Mouse (Mus musculus): ENCODE measurements around the gene Kcnj11. TPM values are rescaled to one million over a fixed set of nuclear protein-coding genes. Genes with fewer than 3 reads are reported as not detected.

The Kcnj11 gene
- polyA plus RNA-seq (2012; ENCODE audit: insufficient read depth, low replicate concordance), result 1.1 TPM in 1 of 2 replicates, not detected in the other

- TF ChIP-seq FLI1 (IDR thresholded peaks at IDR 0.05; ENCODE audit: low read length) (no peak), GATA1 (IDR thresholded peaks at IDR 0.05; ENCODE audit: borderline replicate concordance, low read length) (no peak)
- Histone ChIP-seq H3K36me3 (replicated peaks; ENCODE audit: low read length) (no peaks in the 10 kb centered on the region), H3K9me3 (peaks cover 23% of the 10 kb centered on the region), H3K4me3 (replicated peaks) (peak within 1 kb of the TSS; percentile 90), H3K27me3 (replicated peaks) (peaks cover 92% of the 10 kb centered on the region), H3K4me1 (peaks cover 25% of the 10 kb centered on the region)
Measured at GRCm38 (mm10) chr7:46100563-46100962, at the start of gene Kcnj11. Gene Kcnj11, minus strand, starts transcription at chr7:46100764.

GRCm38 (mm10) chr7:46147417-46147816 lies 46.9 kb upstream of the Kcnj11 start:
- TF ChIP-seq FLI1 (IDR thresholded peaks at IDR 0.05; ENCODE audit: low read length) (no peak), GATA1 (IDR thresholded peaks at IDR 0.05; ENCODE audit: borderline replicate concordance, low read length) (no peak)
- Histone ChIP-seq H3K4me3 (replicated peaks) (no peak overlapping the region), H3K27me3 (replicated peaks) (peaks cover 30% of the 10 kb centered on the region), H3K4me1 (no peaks in the 10 kb centered on the region), H3K9me3 (peaks cover 3% of the 10 kb centered on the region; the same call in 1 of the 2 replicates), H3K36me3 (replicated peaks; ENCODE audit: low read length) (no peaks in the 10 kb centered on the region)

GRCm38 (mm10) chr7:46146675-46147308 lies 46.2 kb upstream of the Kcnj11 start:
- Histone ChIP-seq H3K27me3 (replicated peaks) (peaks cover 30% of the 10 kb centered on the region), H3K4me1 (no peaks in the 10 kb centered on the region)
- TF ChIP-seq GATA1 (IDR thresholded peaks at IDR 0.05; ENCODE audit: borderline replicate concordance, low read length), result no peak
- TF ChIP-seq FLI1 (IDR thresholded peaks at IDR 0.05; ENCODE audit: low read length), result no peak

GRCm38 (mm10) chr7:46144061-46144460 lies 43.5 kb upstream of the Kcnj11 start:
- Histone ChIP-seq H3K9me3 (peaks cover 3% of the 10 kb centered on the region; the same call in 1 of the 2 replicates), H3K4me1 (no peaks in the 10 kb centered on the region), H3K27me3 (replicated peaks) (peaks cover 39% of the 10 kb centered on the region), H3K4me3 (replicated peaks) (no peak overlapping the region), H3K36me3 (replicated peaks; ENCODE audit: low read length) (no peaks in the 10 kb centered on the region)
- TF ChIP-seq GATA1 (IDR thresholded peaks at IDR 0.05; ENCODE audit: borderline replicate concordance, low read length), result no peak
- no peak for TF ChIP-seq FLI1 (IDR thresholded peaks at IDR 0.05; ENCODE audit: low read length)

More at GRCm38 (mm10) chr7:46146675-46147308, 46.2 kb upstream of the Kcnj11 start:
- no peaks in the 10 kb centered on the region for H3K36me3 ChIP-seq (replicated peaks; ENCODE audit: low read length)
- H3K4me3 ChIP-seq (replicated peaks), result no peak overlapping the region
- peaks cover 3% of the 10 kb centered on the region; the same call in 1 of the 2 replicates for H3K9me3 ChIP-seq

GRCm38 (mm10) chr7:46138329-46138930 lies 37.9 kb upstream of the Kcnj11 start:
- H3K27me3 ChIP-seq (replicated peaks), result peaks cover 68% of the 10 kb centered on the region
- peaks cover 3% of the 10 kb centered on the region; the same call in 1 of the 2 replicates for H3K9me3 ChIP-seq
- H3K36me3 ChIP-seq (replicated peaks; ENCODE audit: low read length), result no peaks in the 10 kb centered on the region
- no peak for TF ChIP-seq FLI1 (IDR thresholded peaks at IDR 0.05; ENCODE audit: low read length)
- no peak for TF ChIP-seq GATA1 (IDR thresholded peaks at IDR 0.05; ENCODE audit: borderline replicate concordance, low read length)
- no peak overlapping the region for H3K4me3 ChIP-seq (replicated peaks)
- H3K4me1 ChIP-seq, result peaks cover 6% of the 10 kb centered on the region; the same call in 1 of the 2 replicates

GRCm38 (mm10) chr7:46133858-46134257 lies 33.3 kb upstream of the Kcnj11 start:
- no peak overlapping the region for H3K4me3 ChIP-seq (replicated peaks)
- no peaks in the 10 kb centered on the region for H3K9me3 ChIP-seq
- H3K4me1 ChIP-seq, result peaks cover 6% of the 10 kb centered on the region; the same call in 1 of the 2 replicates
- H3K36me3 ChIP-seq (replicated peaks; ENCODE audit: low read length), result no peaks in the 10 kb centered on the region
- TF ChIP-seq GATA1 (IDR thresholded peaks at IDR 0.05; ENCODE audit: borderline replicate concordance, low read length) (no peak), FLI1 (IDR thresholded peaks at IDR 0.05; ENCODE audit: low read length) (no peak)
- H3K27me3 ChIP-seq (replicated peaks), result peaks cover 68% of the 10 kb centered on the region

GRCm38 (mm10) chr7:46132229-46132628 lies 31.7 kb upstream of the Kcnj11 start:
- H3K36me3 ChIP-seq (replicated peaks; ENCODE audit: low read length), result no peaks in the 10 kb centered on the region
- peaks cover 72% of the 10 kb centered on the region for H3K27me3 ChIP-seq (replicated peaks)
- no peak overlapping the region for H3K4me3 ChIP-seq (replicated peaks)
- H3K4me1 ChIP-seq, result peaks cover 6% of the 10 kb centered on the region; the same call in 1 of the 2 replicates
- TF ChIP-seq FLI1 (IDR thresholded peaks at IDR 0.05; ENCODE audit: low read length), result no peak
- no peak for TF ChIP-seq GATA1 (IDR thresholded peaks at IDR 0.05; ENCODE audit: borderline replicate concordance, low read length)
- H3K9me3 ChIP-seq, result no peaks in the 10 kb centered on the region

GRCm38 (mm10) chr7:46131806-46132205 lies 31.2 kb upstream of the Kcnj11 start:
- Histone ChIP-seq H3K4me3 (replicated peaks) (no peak overlapping the region), H3K36me3 (replicated peaks; ENCODE audit: low read length) (no peaks in the 10 kb centered on the region), H3K27me3 (replicated peaks) (peaks cover 74% of the 10 kb centered on the region), H3K4me1 (peaks cover 6% of the 10 kb centered on the region; the same call in 1 of the 2 replicates), H3K9me3 (no peaks in the 10 kb centered on the region)
- TF ChIP-seq GATA1 (IDR thresholded peaks at IDR 0.05; ENCODE audit: borderline replicate concordance, low read length), result no peak
- TF ChIP-seq FLI1 (IDR thresholded peaks at IDR 0.05; ENCODE audit: low read length), result no peak

GRCm38 (mm10) chr7:46131266-46131665 lies 30.7 kb upstream of the Kcnj11 start:
- TF ChIP-seq GATA1 (IDR thresholded peaks at IDR 0.05; ENCODE audit: borderline replicate concordance, low read length) (no peak), FLI1 (IDR thresholded peaks at IDR 0.05; ENCODE audit: low read length) (no peak)
- Histone ChIP-seq H3K27me3 (replicated peaks) (peaks cover 73% of the 10 kb centered on the region), H3K4me1 (peaks cover 6% of the 10 kb centered on the region; the same call in 1 of the 2 replicates), H3K9me3 (no peaks in the 10 kb centered on the region), H3K4me3 (replicated peaks) (no peak overlapping the region), H3K36me3 (replicated peaks; ENCODE audit: low read length) (no peaks in the 10 kb centered on the region)

GRCm38 (mm10) chr7:46130723-46131122 lies 30.2 kb upstream of the Kcnj11 start:
- H3K4me3 ChIP-seq (replicated peaks), result no peak overlapping the region
- H3K27me3 ChIP-seq (replicated peaks), result peaks cover 70% of the 10 kb centered on the region
- H3K36me3 ChIP-seq (replicated peaks; ENCODE audit: low read length), result no peaks in the 10 kb centered on the region
- peaks cover 6% of the 10 kb centered on the region; the same call in 1 of the 2 replicates for H3K4me1 ChIP-seq
- H3K9me3 ChIP-seq, result no peaks in the 10 kb centered on the region
- TF ChIP-seq FLI1 (IDR thresholded peaks at IDR 0.05; ENCODE audit: low read length), result no peak
- no peak for TF ChIP-seq GATA1 (IDR thresholded peaks at IDR 0.05; ENCODE audit: borderline replicate concordance, low read length)
